Mouse (Mus musculus): ENCODE results near the gene Rnf41. TPM values are rescaled to one million over a fixed set of nuclear protein-coding genes. Genes with fewer than 3 reads are reported as not detected.
A peak's percentile ranks its signal among the peaks of the same experiment; 100 is the strongest.

The Rnf41 gene
- polyA plus RNA-seq, 1 experiment from 2014 or later: 42.7 TPM

GRCm38 (mm10) chr10:128474366-128474765 lies 62.9 kb downstream of the Rnf41 start:
- 86% methylated on average over 11 of the region's 12 CpGs for WGBS
- Histone ChIP-seq H3K27me3 (ENCODE audit: control insufficient read depth, insufficient read depth, low read depth, low read length) (no peaks in the 10 kb centered on the region), H3K4me3 (ENCODE audit: low read length) (no peak overlapping the region), H3K4me2 (ENCODE audit: low read depth, low read length) (no peak overlapping the region), H3K27ac (ENCODE audit: low read length) (no peak overlapping the region), H3K4me1 (replicated peaks; ENCODE audit: control insufficient read depth, insufficient read depth, low read length) (no peaks in the 10 kb centered on the region), H3K9me3 (ENCODE audit: control insufficient read depth, low read length) (no peaks in the 10 kb centered on the region), H3K36me3 (ENCODE audit: control insufficient read depth, insufficient read depth, low read length) (peaks cover 59% of the 10 kb centered on the region), H3K9ac (ENCODE audit: low read length) (no peak overlapping the region)
- no peak for ATAC-seq (ENCODE audit: low read depth)

GRCm38 (mm10) chr10:128486370-128486769 lies 74.9 kb downstream of the Rnf41 start:
- H3K9me3 ChIP-seq (ENCODE audit: control insufficient read depth, low read length): no peaks in the 10 kb centered on the region
- H3K4me2 ChIP-seq (ENCODE audit: low read depth, low read length): no peak overlapping the region
- H3K36me3 ChIP-seq (ENCODE audit: control insufficient read depth, insufficient read depth, low read length): peaks cover 74% of the 10 kb centered on the region
- 82% methylated on average over 7 of the region's 7 CpGs for WGBS
- no peak overlapping the region for H3K27ac ChIP-seq (ENCODE audit: low read length)
- no peak overlapping the region for H3K9ac ChIP-seq (ENCODE audit: low read length)
- ATAC-seq (ENCODE audit: low read depth): no peak
- H3K4me1 ChIP-seq (replicated peaks; ENCODE audit: control insufficient read depth, insufficient read depth, low read length): peaks cover 8% of the 10 kb centered on the region
- H3K27me3 ChIP-seq (ENCODE audit: control insufficient read depth, insufficient read depth, low read depth, low read length): no peaks in the 10 kb centered on the region
- H3K4me3 ChIP-seq (ENCODE audit: low read length): no peak overlapping the region

GRCm38 (mm10) chr10:128487861-128488712 lies 76.6 kb downstream of the Rnf41 start:
- H3K9ac ChIP-seq (ENCODE audit: low read length): no peak overlapping the region
- H3K27me3 ChIP-seq (ENCODE audit: control insufficient read depth, insufficient read depth, low read depth, low read length): no peaks in the 10 kb centered on the region
- no peak overlapping the region for H3K4me3 ChIP-seq (ENCODE audit: low read length)
- ATAC-seq (ENCODE audit: low read depth): no peak
- WGBS: 87% methylated on average over 22 of the region's 22 CpGs
- H3K27ac ChIP-seq (ENCODE audit: low read length): no peak overlapping the region
- H3K9me3 ChIP-seq (ENCODE audit: control insufficient read depth, low read length): no peaks in the 10 kb centered on the region
- peaks cover 20% of the 10 kb centered on the region for H3K4me1 ChIP-seq (replicated peaks; ENCODE audit: control insufficient read depth, insufficient read depth, low read length)
- peaks cover 63% of the 10 kb centered on the region for H3K36me3 ChIP-seq (ENCODE audit: control insufficient read depth, insufficient read depth, low read length)
- no peak overlapping the region for H3K4me2 ChIP-seq (ENCODE audit: low read depth, low read length)

GRCm38 (mm10) chr10:128488776-128489175 lies 77.3 kb downstream of the Rnf41 start:
- Histone ChIP-seq H3K4me2 (ENCODE audit: low read depth, low read length) (no peak overlapping the region), H3K36me3 (ENCODE audit: control insufficient read depth, insufficient read depth, low read length) (peaks cover 56% of the 10 kb centered on the region), H3K4me3 (ENCODE audit: low read length) (no peak overlapping the region), H3K9me3 (ENCODE audit: control insufficient read depth, low read length) (no peaks in the 10 kb centered on the region), H3K27ac (ENCODE audit: low read length) (no peak overlapping the region), H3K27me3 (ENCODE audit: control insufficient read depth, insufficient read depth, low read depth, low read length) (no peaks in the 10 kb centered on the region), H3K4me1 (replicated peaks; ENCODE audit: control insufficient read depth, insufficient read depth, low read length) (peaks cover 20% of the 10 kb centered on the region), H3K9ac (ENCODE audit: low read length) (no peak overlapping the region)
- WGBS: 76% methylated on average over 4 of the region's 4 CpGs
- no peak for ATAC-seq (ENCODE audit: low read depth)

GRCm38 (mm10) chr10:128489380-128489779 lies 77.9 kb downstream of the Rnf41 start:
- H3K9ac ChIP-seq (ENCODE audit: low read length): no peak overlapping the region
- WGBS: 50% methylated on average over 5 of the region's 5 CpGs
- H3K27me3 ChIP-seq (ENCODE audit: control insufficient read depth, insufficient read depth, low read depth, low read length): no peaks in the 10 kb centered on the region
- ATAC-seq (ENCODE audit: low read depth): no peak
- peaks cover 20% of the 10 kb centered on the region for H3K4me1 ChIP-seq (replicated peaks; ENCODE audit: control insufficient read depth, insufficient read depth, low read length)
- H3K4me3 ChIP-seq (ENCODE audit: low read length): no peak overlapping the region
- H3K4me2 ChIP-seq (ENCODE audit: low read depth, low read length): no peak overlapping the region
- H3K27ac ChIP-seq (ENCODE audit: low read length): peak overlapping the region; percentile 44
- peaks cover 51% of the 10 kb centered on the region for H3K36me3 ChIP-seq (ENCODE audit: control insufficient read depth, insufficient read depth, low read length)
- no peaks in the 10 kb centered on the region for H3K9me3 ChIP-seq (ENCODE audit: control insufficient read depth, low read length)

GRCm38 (mm10) chr10:128489785-128490184 lies 78.3 kb downstream of the Rnf41 start:
- Histone ChIP-seq H3K9ac (ENCODE audit: low read length) (no peak overlapping the region), H3K4me2 (ENCODE audit: low read depth, low read length) (no peak overlapping the region), H3K27ac (ENCODE audit: low read length) (peak overlapping the region; percentile 44), H3K36me3 (ENCODE audit: control insufficient read depth, insufficient read depth, low read length) (peaks cover 51% of the 10 kb centered on the region), H3K9me3 (ENCODE audit: control insufficient read depth, low read length) (no peaks in the 10 kb centered on the region), H3K27me3 (ENCODE audit: control insufficient read depth, insufficient read depth, low read depth, low read length) (no peaks in the 10 kb centered on the region), H3K4me3 (ENCODE audit: low read length) (no peak overlapping the region), H3K4me1 (replicated peaks; ENCODE audit: control insufficient read depth, insufficient read depth, low read length) (peaks cover 21% of the 10 kb centered on the region)
- no peak for ATAC-seq (ENCODE audit: low read depth)
- WGBS: 50% methylated on average over 4 of the region's 4 CpGs

- no peak for ATAC-seq (ENCODE audit: low read depth)
- Histone ChIP-seq H3K36me3 (ENCODE audit: control insufficient read depth, insufficient read depth, low read length) (peaks cover 51% of the 10 kb centered on the region), H3K27me3 (ENCODE audit: control insufficient read depth, insufficient read depth, low read depth, low read length) (no peaks in the 10 kb centered on the region), H3K4me2 (ENCODE audit: low read depth, low read length) (no peak overlapping the region), H3K9ac (ENCODE audit: low read length) (no peak overlapping the region), H3K9me3 (ENCODE audit: control insufficient read depth, low read length) (no peaks in the 10 kb centered on the region), H3K4me3 (ENCODE audit: low read length) (no peak overlapping the region), H3K4me1 (replicated peaks; ENCODE audit: control insufficient read depth, insufficient read depth, low read length) (peaks cover 25% of the 10 kb centered on the region), H3K27ac (ENCODE audit: low read length) (peak overlapping the region; percentile 44)
- WGBS: 24% methylated on average over 5 of the region's 5 CpGs
These were observed 78.8 kb downstream of the Rnf41 start for GRCm38 (mm10) chr10:128490232-128490631.

GRCm38 (mm10) chr10:128490912-128491311 lies 79.5 kb downstream of the Rnf41 start:
- no peak for ATAC-seq (ENCODE audit: low read depth)
- Histone ChIP-seq H3K27ac (ENCODE audit: low read length) (peak overlapping the region; percentile 99), H3K9me3 (ENCODE audit: control insufficient read depth, low read length) (no peaks in the 10 kb centered on the region), H3K27me3 (ENCODE audit: control insufficient read depth, insufficient read depth, low read depth, low read length) (no peaks in the 10 kb centered on the region), H3K36me3 (ENCODE audit: control insufficient read depth, insufficient read depth, low read length) (peaks cover 45% of the 10 kb centered on the region), H3K9ac (ENCODE audit: low read length) (0 out of 2 replicates have a peak overlapping the region, but pooled peaks have one; percentile 24), H3K4me3 (ENCODE audit: low read length) (no peak overlapping the region; the same call in 1 of the 2 replicates), H3K4me1 (replicated peaks; ENCODE audit: control insufficient read depth, insufficient read depth, low read length) (peaks cover 25% of the 10 kb centered on the region), H3K4me2 (ENCODE audit: low read depth, low read length) (peak overlapping the region; percentile 78)
- WGBS: 34% methylated on average over 5 of the region's 5 CpGs
